Mouse (Mus musculus): ENCODE measurements at regions not wholly inside any gene's neighbourhood (a gene's known extent, or its start where the extent isn't known, plus 50 kb on each side); places are given as distances from the start of the nearest gene placed in this dataset.
"Not testable (repeated sequence)": the region's sequence is repeated elsewhere in the genome, so short reads cannot be mapped to it uniquely, and the experiment has no call there.

DNA sequence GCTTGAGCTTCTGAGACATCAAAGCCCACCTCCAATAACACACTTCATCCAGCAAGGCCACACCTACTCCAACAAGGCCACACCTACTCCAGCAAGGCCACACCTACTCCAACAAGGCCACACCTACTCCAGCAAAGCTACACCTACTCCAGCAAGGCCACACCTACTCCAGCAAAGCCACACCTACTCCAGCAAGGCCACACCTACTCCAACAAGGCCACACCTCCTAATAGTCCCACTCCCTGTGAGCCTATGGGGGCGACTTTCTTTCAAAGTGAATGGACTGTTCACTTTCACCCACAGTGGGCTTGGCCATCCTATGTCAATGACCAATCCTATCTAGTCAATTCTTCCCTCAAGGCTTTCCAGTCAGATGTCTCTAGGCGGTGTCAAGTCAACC is 104.9 kb upstream of the Foxk1 start:
- not testable (repeated sequence) for TF ChIP-seq CTCF (conservative IDR thresholded peaks at IDR 0.05; ENCODE audit: low read length); POU5F1 (IDR thresholded peaks at IDR 0.05; ENCODE audit: borderline replicate concordance, low read length)

Measured in E14TG2a.4 (cell line).